Mouse (Mus musculus) forebrain, postnatal 0 days (tissue): Measurements from ENCODE around the gene Spns3. TPM values are rescaled to one million over a fixed set of nuclear protein-coding genes. Genes with fewer than 3 reads are reported as not detected.

Experiments used
- ATAC-seq: fragments of 200-750 bp; cut with Nextera tagmentation; 2 replicates; pipeline ENCODE4 v1.8.0; 2017; ENCODE audit warnings: mild to moderate bottlenecking, moderate library complexity
- DNase-seq: peaks from one replicate; pipeline ENCODE4 v3.0.0-alpha.2; 2015
- H3K27ac ChIP-seq: fragments of 300-500 bp; sonication (generic); 2 replicates; pipeline ENCODE4 v1.5.1; 2014; ENCODE audit warnings: low read depth, mild to moderate bottlenecking, antibody characterized with exemption, low read length, moderate library complexity, mixed read lengths
- H3K27me3 ChIP-seq: fragments of 300-500 bp; sonication (generic); 2 replicates; pipeline ENCODE4 v1.6.1; 2014; ENCODE audit warnings: mild to moderate bottlenecking, low read length, mixed read lengths; ENCODE audit not compliant: insufficient read depth
- H3K36me3 ChIP-seq: fragments of 300-500 bp; sonication (generic); 2 replicates; pipeline ENCODE4 v1.6.1; 2014; ENCODE audit warnings: mild to moderate bottlenecking, moderate library complexity; ENCODE audit not compliant: insufficient read depth
- H3K4me1 ChIP-seq: fragments of 300-500 bp; sonication (generic); 2 replicates; pipeline ENCODE4 v1.6.1; 2014; ENCODE audit warnings: antibody characterized with exemption; ENCODE audit not compliant: insufficient read depth
- H3K4me2 ChIP-seq: fragments of 300-500 bp; sonication (generic); 2 replicates; pipeline ENCODE4 v1.6.1; 2014; ENCODE audit warnings: low read depth, mild to moderate bottlenecking, moderate library complexity
- H3K4me3 ChIP-seq: fragments of 300-500 bp; sonication (generic); 2 replicates; pipeline ENCODE4 v1.5.1; 2014; ENCODE audit warnings: low read depth, low read length, mixed read lengths
- H3K9ac ChIP-seq: fragments of 300-500 bp; sonication (generic); 2 replicates; pipeline ENCODE4 v1.6.1; 2014; ENCODE audit warnings: mild to moderate bottlenecking
- H3K9me3 ChIP-seq: fragments of 300-500 bp; sonication (generic); 2 replicates; pipeline ENCODE4 v1.6.1; 2016; ENCODE audit warnings: low read length
- CTCF ChIP-seq: sonication (generic); IDR thresholded peaks from 2 replicates; pipeline ENCODE4 v1.5.1; 2016; ENCODE audit warnings: antibody characterized with exemption, control low read depth, low read depth
- WGBS: fragments of 180-500 bp; shearing (Covaris S2); extraction: QIAGEN DNeasy Blood & Tissue Kit; methylation state at CpG from one replicate; pipeline ENCODE4 v1.1.7; 2014; 5-methylcytosine and 5-hydroxymethylcytosine counted together
- polyA plus RNA-seq: library from polyadenylated mRNA; unstranded; fragments of >200 nt; fragmentation: Nextera tagmentation; extraction: Ambion mirVana; gene quantifications from 2 replicates; pipeline ENCODE4 v1.2.1, GENCODE M21; 2015
- total RNA-seq: library from RNA; depleted of rRNA; stranded (reverse); fragments of >200 nt; gene quantifications from 2 replicates; pipeline ENCODE4 v1.2.3, GENCODE M21; 2014

The Spns3 gene
- total and polyA plus RNA-seq, 2 experiments from 2014 or later: 0.07 TPM; not detected in 1

DNA sequence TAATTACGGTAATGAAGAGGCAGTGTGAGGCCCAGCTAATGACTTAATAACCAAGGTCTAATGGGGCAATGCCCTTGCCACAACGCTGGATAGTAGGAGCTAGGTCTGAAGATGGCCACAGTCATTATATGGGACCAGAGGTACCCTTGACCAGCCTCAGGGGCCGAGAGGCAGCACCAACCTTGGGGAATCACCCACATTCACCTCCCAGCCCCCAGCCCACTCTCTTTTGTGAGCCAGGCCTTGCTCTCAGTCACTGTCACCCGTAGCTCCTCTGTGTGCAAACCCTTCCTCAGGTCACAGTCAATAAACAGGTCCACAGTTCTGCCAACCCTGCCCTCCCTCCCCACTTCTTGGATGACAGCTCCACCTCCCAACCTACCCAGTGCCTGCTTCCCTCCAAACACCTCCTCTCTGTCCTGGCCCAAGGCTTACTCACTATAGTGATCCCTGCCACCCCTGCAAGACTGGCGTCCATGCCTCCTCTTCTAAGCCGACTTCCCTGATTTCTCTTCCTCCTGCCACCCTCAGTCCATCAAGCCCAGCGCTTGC lies 74.2 kb downstream of the Spns3 start:
- H3K9ac ChIP-seq: no peak overlapping the region
- WGBS: 82% methylated on average over 7 of the region's 7 CpGs
- no peak for TF ChIP-seq CTCF
- peaks cover 22% of the 10 kb centered on the region; the same call in 1 of the 2 replicates for H3K36me3 ChIP-seq
- no peak for ATAC-seq
- no peaks in the 10 kb centered on the region for H3K27me3 ChIP-seq
- H3K4me1 ChIP-seq: no peaks in the 10 kb centered on the region
- DNase-seq: no peak
- H3K4me2 ChIP-seq: no peak overlapping the region
- H3K27ac ChIP-seq: no peak overlapping the region
- no peaks in the 10 kb centered on the region for H3K9me3 ChIP-seq
- no peak overlapping the region for H3K4me3 ChIP-seq

DNA sequence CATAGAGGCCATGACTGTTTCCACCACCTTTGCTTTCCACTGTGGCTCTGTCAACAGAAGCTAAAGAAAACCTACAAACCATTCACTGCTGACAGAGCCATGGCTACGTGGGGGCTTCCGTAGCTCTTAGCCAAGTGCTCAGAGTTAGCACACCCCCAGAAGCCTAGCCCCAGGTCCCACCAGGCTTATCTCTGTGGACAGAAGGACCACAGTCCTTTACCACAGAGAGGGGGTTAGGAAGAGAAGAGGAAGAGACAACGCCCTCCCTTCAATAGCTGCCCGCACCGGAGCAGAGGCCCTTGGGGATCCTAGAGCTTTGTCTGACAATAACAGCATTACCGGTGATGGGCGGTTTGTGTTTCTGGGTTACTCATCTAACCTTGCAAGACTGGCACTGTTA lies 74.9 kb downstream of the Spns3 start:
- ATAC-seq: no peak
- no peak for DNase-seq
- Histone ChIP-seq H3K4me3 (no peak overlapping the region), H3K9me3 (no peaks in the 10 kb centered on the region), H3K4me2 (no peak overlapping the region), H3K36me3 (peaks cover 22% of the 10 kb centered on the region; the same call in 1 of the 2 replicates), H3K27me3 (no peaks in the 10 kb centered on the region), H3K27ac (no peak overlapping the region), H3K4me1 (no peaks in the 10 kb centered on the region), H3K9ac (no peak overlapping the region)
- TF ChIP-seq CTCF: no peak
- 86% methylated on average over 7 of the region's 7 CpGs for WGBS

GRCm38 (mm10) chr11:72474926-72475325 lies 75.4 kb downstream of the Spns3 start:
- Histone ChIP-seq H3K4me3 (no peak overlapping the region), H3K4me2 (no peak overlapping the region), H3K27me3 (no peaks in the 10 kb centered on the region), H3K9ac (no peak overlapping the region), H3K9me3 (no peaks in the 10 kb centered on the region), H3K4me1 (no peaks in the 10 kb centered on the region), H3K36me3 (peaks cover 23% of the 10 kb centered on the region; the same call in 1 of the 2 replicates), H3K27ac (no peak overlapping the region)
- TF ChIP-seq CTCF: no peak
- no peak for DNase-seq
- 81% methylated on average over 3 of the region's 3 CpGs for WGBS
- ATAC-seq: no peak

DNA sequence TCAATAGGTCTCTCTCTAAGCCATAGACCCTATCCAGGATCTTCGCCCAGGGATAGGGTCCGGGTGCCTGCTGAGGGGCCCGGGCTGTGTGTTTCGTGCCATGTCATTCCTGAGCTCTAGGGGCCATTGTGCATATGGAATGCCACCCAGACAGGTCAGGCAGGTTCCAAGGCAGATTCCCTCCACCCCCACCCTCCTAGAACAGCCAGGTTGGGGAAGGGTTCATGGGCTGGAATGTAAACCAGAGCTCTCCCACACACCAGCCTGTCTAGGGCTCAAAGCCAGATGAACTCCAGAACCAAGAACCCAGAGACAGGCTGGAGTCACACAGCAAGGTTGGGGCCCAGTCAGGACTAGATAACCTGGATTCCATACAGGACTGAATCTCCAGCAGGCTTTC lies 76.8 kb downstream of the Spns3 start:
- WGBS: 85% methylated on average over 4 of the region's 4 CpGs
- no peak for ATAC-seq
- no peak for TF ChIP-seq CTCF

DNA sequence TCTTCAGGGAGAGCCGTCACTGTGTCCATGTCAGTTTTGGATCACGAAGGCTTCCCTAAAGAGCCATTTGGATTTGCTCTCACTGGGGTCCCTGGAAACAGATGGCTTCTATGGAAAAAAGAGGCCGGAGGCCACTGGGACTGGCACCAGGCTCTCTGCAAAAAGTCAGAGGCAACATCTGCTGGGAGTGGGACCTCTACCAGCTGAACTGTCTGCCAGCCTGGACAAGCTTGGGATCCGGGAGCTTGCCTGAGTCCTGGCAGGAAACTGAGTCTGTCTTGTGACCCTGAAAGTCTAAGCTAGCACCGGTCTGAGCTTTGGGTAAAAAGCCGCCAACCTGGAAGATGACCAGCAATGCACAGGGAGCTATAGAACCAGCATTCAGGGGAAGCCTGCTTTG lies 78.9 kb downstream of the Spns3 start:
- TF ChIP-seq CTCF: no peak
- peaks cover 25% of the 10 kb centered on the region; the same call in 1 of the 2 replicates for H3K36me3 ChIP-seq
- H3K4me2 ChIP-seq: no peak overlapping the region
- no peak overlapping the region for H3K27ac ChIP-seq
- no peak for DNase-seq
- WGBS: 67% methylated on average over 6 of the region's 6 CpGs
- no peak overlapping the region for H3K4me3 ChIP-seq
- H3K4me1 ChIP-seq: no peaks in the 10 kb centered on the region
- no peaks in the 10 kb centered on the region for H3K9me3 ChIP-seq
- no peak overlapping the region for H3K9ac ChIP-seq
- H3K27me3 ChIP-seq: no peaks in the 10 kb centered on the region
- ATAC-seq: no peak

More for the DNA sequence above, 76.8 kb downstream of the Spns3 start:
- H3K4me2 ChIP-seq: no peak overlapping the region
- H3K9ac ChIP-seq: no peak overlapping the region
- H3K36me3 ChIP-seq: peaks cover 25% of the 10 kb centered on the region; the same call in 1 of the 2 replicates
- H3K4me3 ChIP-seq: no peak overlapping the region
- no peak overlapping the region for H3K27ac ChIP-seq
- H3K27me3 ChIP-seq: no peaks in the 10 kb centered on the region
- no peaks in the 10 kb centered on the region for H3K9me3 ChIP-seq
- no peaks in the 10 kb centered on the region for H3K4me1 ChIP-seq
- DNase-seq: no peak

DNA sequence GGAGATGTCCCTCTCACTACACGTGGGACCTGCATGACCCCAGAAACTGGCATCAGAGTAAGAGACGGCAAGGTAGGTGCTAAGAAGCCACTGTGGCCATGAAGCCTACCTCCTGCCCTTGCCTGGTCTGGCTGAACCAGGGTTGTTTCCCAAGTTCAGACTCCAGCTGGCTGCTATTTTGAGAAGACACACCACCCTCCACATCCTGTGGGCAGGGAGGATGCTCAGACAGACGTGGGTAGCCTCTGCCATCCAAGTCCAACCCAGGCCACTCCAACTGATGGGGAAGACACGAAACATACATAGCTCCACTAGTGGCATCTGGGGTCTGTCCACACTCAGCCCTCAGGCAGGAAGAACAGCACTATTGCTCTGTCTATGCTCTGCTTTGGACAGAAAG lies 80.3 kb downstream of the Spns3 start:
- Histone ChIP-seq H3K9me3 (no peaks in the 10 kb centered on the region), H3K4me3 (no peak overlapping the region), H3K4me1 (no peaks in the 10 kb centered on the region), H3K27me3 (no peaks in the 10 kb centered on the region), H3K9ac (no peak overlapping the region), H3K4me2 (no peak overlapping the region), H3K36me3 (peaks cover 33% of the 10 kb centered on the region; the same call in 1 of the 2 replicates), H3K27ac (no peak overlapping the region)
- WGBS: 63% methylated on average over 4 of the region's 4 CpGs
- DNase-seq (no peak), ATAC-seq (no peak)
- TF ChIP-seq CTCF: no peak

DNA sequence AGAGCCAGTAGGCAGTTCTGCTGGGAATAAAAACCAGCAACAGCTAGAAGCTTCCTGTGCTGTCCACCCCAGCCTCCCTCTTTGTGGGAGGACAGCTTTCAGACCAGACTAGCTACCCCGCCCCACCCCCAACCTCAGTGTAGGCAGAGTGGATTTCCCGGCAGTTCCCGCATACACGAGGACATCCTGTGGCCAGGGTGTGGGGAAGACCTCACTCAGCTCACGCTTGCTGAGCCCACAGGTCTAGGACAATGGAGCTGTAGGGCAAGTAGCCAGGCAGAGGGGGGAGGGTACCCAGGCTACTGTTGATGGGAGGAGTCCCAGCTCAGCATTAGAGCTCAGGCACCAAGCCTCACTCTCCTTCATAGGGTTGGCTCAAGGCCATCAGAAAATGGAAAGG lies 81.1 kb downstream of the Spns3 start:
- Histone ChIP-seq H3K4me2 (no peak overlapping the region), H3K27me3 (no peaks in the 10 kb centered on the region), H3K4me3 (no peak overlapping the region), H3K4me1 (no peaks in the 10 kb centered on the region), H3K9me3 (no peaks in the 10 kb centered on the region), H3K27ac (no peak overlapping the region), H3K9ac (no peak overlapping the region), H3K36me3 (peaks cover 34% of the 10 kb centered on the region; the same call in 1 of the 2 replicates)
- no peak for ATAC-seq
- 19% methylated on average over 5 of the region's 5 CpGs for WGBS
- no peak for TF ChIP-seq CTCF
- DNase-seq: no peak
